Mouse (Mus musculus) mature B cell (primary cell): ENCODE results near the gene Hyal2.

Experiments
- in situ Hi-C: fragments of 300-500 bp; cut with MboI; formaldehyde crosslinking; loops from 2 replicates; pipeline ENCODE4 v1.14.3; 2019

Hyal2 gene

GRCm38 (mm10) chr9:107567702-107568319 lies at the start of gene Hyal2:
Gene Hyal2 (plus strand): TSS chr9:107567945.
- in situ Hi-C loops, result no loop called here

- in situ Hi-C loops, result no loop called here
These were observed 47.4 kb upstream of the Hyal2 start for GRCm38 (mm10) chr9:107520331-107520730.

GRCm38 (mm10) chr9:107521190-107521589 lies 46.6 kb upstream of the Hyal2 start:
- in situ Hi-C loops, result no loop called here

GRCm38 (mm10) chr9:107521711-107522399 lies 45.9 kb upstream of the Hyal2 start:
- in situ Hi-C loops, result no loop called here

- in situ Hi-C loops, result no loop called here
These were observed 45.4 kb upstream of the Hyal2 start for GRCm38 (mm10) chr9:107522400-107522711.

GRCm38 (mm10) chr9:107526198-107527026 lies 41.3 kb upstream of the Hyal2 start:
- in situ Hi-C loops, result no loop called here

- in situ Hi-C loops, result no loop called here
These were observed 33.8 kb upstream of the Hyal2 start, which contains the start of gene Tmem115 for GRCm38 (mm10) chr9:107533791-107534407. Gene Tmem115 (plus strand): TSS chr9:107533945.

- in situ Hi-C loops, result no loop called here
These were observed 33.1 kb upstream of the Hyal2 start for GRCm38 (mm10) chr9:107534408-107535202.

GRCm38 (mm10) chr9:107538231-107538630 lies 29.5 kb upstream of the Hyal2 start:
- in situ Hi-C loops, result no loop called here

- in situ Hi-C loops, result no loop called here
These were observed 29.0 kb upstream of the Hyal2 start for GRCm38 (mm10) chr9:107538711-107539110.

- in situ Hi-C loops, result no loop called here
These were observed 27.8 kb upstream of the Hyal2 start for GRCm38 (mm10) chr9:107539940-107540339.

- in situ Hi-C loops, result no loop called here
These were observed 27.3 kb upstream of the Hyal2 start for GRCm38 (mm10) chr9:107540420-107540819.

GRCm38 (mm10) chr9:107541005-107541404 lies 26.7 kb upstream of the Hyal2 start:
- in situ Hi-C loops, result no loop called here

- in situ Hi-C loops, result no loop called here
These were observed 26.0 kb upstream of the Hyal2 start, which contains the start of the genes Cyb561d2 and Nprl2 for GRCm38 (mm10) chr9:107541474-107542351. Gene Cyb561d2 (minus strand): TSS chr9:107542193. Gene Nprl2 (plus strand): TSS chr9:107542226.

GRCm38 (mm10) chr9:107542352-107542686 lies 25.4 kb upstream of the Hyal2 start:
- in situ Hi-C loops, result no loop called here

- in situ Hi-C loops, result no loop called here
These were observed 25.0 kb upstream of the Hyal2 start for GRCm38 (mm10) chr9:107542721-107543120.

GRCm38 (mm10) chr9:107543299-107543698 lies 24.4 kb upstream of the Hyal2 start:
- in situ Hi-C loops, result no loop called here

GRCm38 (mm10) chr9:107544196-107544700 lies 23.5 kb upstream of the Hyal2 start:
- in situ Hi-C loops, result no loop called here

- in situ Hi-C loops, result no loop called here
These were observed 23.0 kb upstream of the Hyal2 start for GRCm38 (mm10) chr9:107544729-107545128.

GRCm38 (mm10) chr9:107545199-107545598 lies 22.5 kb upstream of the Hyal2 start:
- in situ Hi-C loops, result no loop called here
